ENCODE assay signal across 29 mouse cellular contexts in the genomic region with DNA sequence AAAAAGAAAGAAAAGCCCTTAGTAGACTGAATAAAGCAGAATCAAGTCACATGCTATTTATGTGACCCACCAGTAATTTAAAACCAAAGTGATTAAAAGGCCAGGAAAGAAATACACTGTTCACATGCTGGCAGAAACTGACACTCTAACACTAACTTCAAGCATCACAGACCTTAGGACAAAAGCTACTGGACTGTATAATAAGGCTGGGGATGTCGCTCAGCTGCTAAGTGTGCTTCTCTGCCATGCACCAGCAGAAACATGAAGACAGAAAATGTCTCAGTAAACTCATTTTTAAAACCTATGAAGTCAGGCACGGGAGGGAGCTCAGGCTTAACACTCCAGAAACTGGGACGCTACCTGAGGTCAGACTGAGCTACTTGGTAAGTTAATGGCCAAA. TPM values are rescaled to one million over a fixed set of nuclear protein-coding genes. Genes with fewer than 3 reads are reported as not detected.
"Had no signal": no experiment of that assay in that cellular context is flagged by ENCODE, and none has a peak within 500 bp of the region (broad histone marks: within the 10 kb centered on the region; RNA-seq: fewer than 3 reads in every experiment).

No protein-coding gene starts in this region.

- H3K4me1 ChIP-seq: hindbrain, embryonic 10.5 days; hindbrain, embryonic 12.5 days; limb, embryonic 10.5 days; limb, embryonic 12.5 days; liver, embryonic 13.5 days; liver, embryonic 15.5 days had no signal

- H3K4me3 ChIP-seq: heart, adult 2 months; heart, embryonic 13.5 days; heart, embryonic 15.5 days; hindbrain, embryonic 10.5 days; hindbrain, embryonic 12.5 days; layer of hippocampus, adult 2 months; left cerebral cortex, adult 2 months; limb, embryonic 10.5 days; limb, embryonic 12.5 days; liver, embryonic 13.5 days; liver, embryonic 15.5 days had no signal

- ATAC-seq: forebrain, embryonic 16.5 days; hindbrain, embryonic 16.5 days; inflammation-experienced regulatory T-cells, adult 6 months; intestine, embryonic 16.5 days; liver, postnatal 0 days had no signal

- H3K9me3 ChIP-seq: heart, embryonic 13.5 days; heart, embryonic 15.5 days; hindbrain, embryonic 10.5 days; hindbrain, embryonic 12.5 days; limb, embryonic 10.5 days; limb, embryonic 12.5 days; liver, embryonic 13.5 days; liver, embryonic 15.5 days had no signal

- H3K4me2 ChIP-seq: heart, embryonic 11.5 days; heart, embryonic 13.5 days; heart, embryonic 15.5 days; hindbrain, embryonic 12.5 days; hindbrain, embryonic 14.5 days; limb, embryonic 12.5 days; liver, embryonic 11.5 days; liver, embryonic 13.5 days; liver, embryonic 15.5 days had no signal

- H3K27me3 ChIP-seq: heart, embryonic 13.5 days; heart, embryonic 15.5 days; hindbrain, embryonic 12.5 days; limb, embryonic 12.5 days; liver, embryonic 13.5 days; liver, embryonic 15.5 days had no signal

- H3K27ac ChIP-seq: heart, adult 2 months; heart, embryonic 13.5 days; heart, embryonic 15.5 days; hindbrain, embryonic 10.5 days; hindbrain, embryonic 12.5 days; hindbrain, embryonic 14.5 days; layer of hippocampus, adult 2 months; left cerebral cortex, adult 2 months; limb, embryonic 10.5 days; limb, embryonic 12.5 days; liver, embryonic 13.5 days; liver, embryonic 15.5 days had no signal

- H3K9ac ChIP-seq: heart, embryonic 13.5 days; heart, embryonic 15.5 days; hindbrain, embryonic 12.5 days; hindbrain, embryonic 14.5 days; limb, embryonic 12.5 days; liver, embryonic 13.5 days; liver, embryonic 15.5 days; liver, postnatal 0 days had no signal

- DNase-seq: gastrocnemius, postnatal 14 days; heart, adult 2 months; heart, postnatal 14 days; heart, postnatal 4 days; kidney, adult 2 months; kidney, postnatal 14 days; kidney, postnatal 36 days; liver; liver, embryonic 13.5 days; liver, postnatal 0 days had no signal

RNA-seq across cellular contexts. Expression of a gene that starts 12.4 kb away (rescaled TPM):
- total RNA-seq: granulocyte monocyte progenitor cell, adult 5-6 weeks had no signal
- polyA plus RNA-seq: inflammation-experienced regulatory T-cells, adult 6 months had no signal

RNA-seq across cellular contexts. Expression of a gene that starts 28.1 kb away (rescaled TPM):
- total RNA-seq: gastrocnemius, postnatal 4 days; granulocyte monocyte progenitor cell, adult 5-6 weeks; heart, adult 2 months; heart, postnatal 14 days; heart, postnatal 4 days had no signal
- polyA plus RNA-seq: heart, postnatal 0 days; liver, postnatal 0 days had no signal
